Mouse (Mus musculus) limb, embryonic 11.5 days (tissue): ENCODE measurements around the gene D2hgdh. TPM values are rescaled to one million over a fixed set of nuclear protein-coding genes. Genes with fewer than 3 reads are reported as not detected.

Source experiments
- ATAC-seq: fragments of 200-750 bp; cut with Nextera tagmentation; 2 replicates; pipeline ENCODE4 v1.8.0; 2017; ENCODE audit warnings: low read depth; ENCODE audit not compliant: insufficient number of reproducible peaks, low FRiP score, low TSS enrichment
- DNase-seq: peaks from one replicate; pipeline ENCODE4 v3.0.0-alpha.2; 2015; ENCODE audit warnings: low spot score
- H3K27ac ChIP-seq: fragments of 300-500 bp; sonication (generic); replicated peaks from 2 replicates; pipeline ENCODE4 v1.5.1; 2014; ENCODE audit warnings: low read depth, mild to moderate bottlenecking, low read length
- H3K27me3 ChIP-seq: fragments of 300-500 bp; sonication (generic); 2 replicates; pipeline ENCODE4 v1.6.1; 2014; ENCODE audit warnings: mild to moderate bottlenecking, low read length, mixed read lengths; ENCODE audit not compliant: control insufficient read depth, insufficient read depth
- H3K36me3 ChIP-seq: fragments of 300-500 bp; sonication (generic); 2 replicates; pipeline ENCODE4 v1.6.1; 2014; ENCODE audit warnings: mild to moderate bottlenecking, low read length, moderate library complexity, mixed read lengths; ENCODE audit not compliant: control insufficient read depth, insufficient read depth
- H3K4me1 ChIP-seq: fragments of 300-500 bp; sonication (generic); 2 replicates; pipeline ENCODE4 v1.6.1; 2014; ENCODE audit warnings: low read length, mixed read lengths; ENCODE audit not compliant: control insufficient read depth, insufficient read depth
- H3K4me2 ChIP-seq: fragments of 300-500 bp; sonication (generic); 2 replicates; pipeline ENCODE4 v1.6.1; 2014; ENCODE audit warnings: low read depth, mild to moderate bottlenecking, moderate library complexity; ENCODE audit not compliant: severe bottlenecking
- H3K4me3 ChIP-seq: fragments of 300-500 bp; sonication (generic); 2 replicates; pipeline ENCODE4 v1.5.1; 2014; ENCODE audit warnings: low read depth, low read length
- H3K9ac ChIP-seq: fragments of 300-500 bp; sonication (generic); 2 replicates; pipeline ENCODE4 v1.6.1; 2014; ENCODE audit warnings: mild to moderate bottlenecking, low read length
- H3K9me3 ChIP-seq: fragments of 300-500 bp; sonication (generic); 2 replicates; pipeline ENCODE4 v1.6.1; 2016; ENCODE audit warnings: low read length; ENCODE audit not compliant: control insufficient read depth
- WGBS: fragments of 180-500 bp; shearing (Covaris S2); extraction: QIAGEN DNeasy Blood & Tissue Kit; methylation state at CpG from one replicate; pipeline ENCODE4 v1.1.7; 2014; 5-methylcytosine and 5-hydroxymethylcytosine counted together
- polyA plus RNA-seq: library from polyadenylated mRNA; unstranded; fragments of >200 nt; fragmentation: Nextera tagmentation; extraction: Ambion mirVana; gene quantifications from 2 replicates; pipeline ENCODE4 v1.2.1, GENCODE M21; 2014

D2hgdh gene
- polyA plus RNA-seq = 10.0 and 11.7 TPM in 2 replicates

GRCm38 (mm10) chr1:93824609-93825008, at the start of gene D2hgdh:
Gene D2hgdh (plus strand): TSS chr1:93824909.
- Histone ChIP-seq H3K36me3 (peaks cover 4% of the 10 kb centered on the region; the same call in 1 of the 2 replicates), H3K4me3 (peak within 1 kb of the TSS; percentile 50), H3K4me2 (peak within 1 kb of the TSS; percentile 80), H3K4me1 (0 out of 2 replicates have a peak, but pooled peaks cover 6% of the 10 kb centered on the region), H3K9ac (peak within 1 kb of the TSS; percentile 76), H3K27ac (peak within 1 kb of the TSS; percentile 84), H3K27me3 (no peaks in the 10 kb centered on the region), H3K9me3 (no peaks in the 10 kb centered on the region)
- ATAC-seq (peak; percentile 5; the same call in 1 of the 2 replicates), DNase-seq (no peak)
- 9% methylated on average over 10 of the region's 10 CpGs for WGBS

- WGBS = 90% methylated on average over 5 of the region's 5 CpGs
- Histone ChIP-seq H3K36me3 (peaks cover 30% of the 10 kb centered on the region), H3K9me3 (no peaks in the 10 kb centered on the region), H3K4me1 (no peaks in the 10 kb centered on the region), H3K27ac (no peak overlapping the region), H3K4me3 (no peak overlapping the region), H3K9ac (no peak overlapping the region), H3K4me2 (no peak overlapping the region), H3K27me3 (no peaks in the 10 kb centered on the region)
- ATAC-seq (no peak), DNase-seq (no peak)
Observed at GRCm38 (mm10) chr1:93776686-93777085, 48.0 kb upstream of the D2hgdh start.

- Histone ChIP-seq H3K9ac (no peak overlapping the region), H3K4me3 (no peak overlapping the region), H3K9me3 (no peaks in the 10 kb centered on the region), H3K4me1 (no peaks in the 10 kb centered on the region), H3K4me2 (no peak overlapping the region), H3K36me3 (peaks cover 40% of the 10 kb centered on the region), H3K27ac (no peak overlapping the region), H3K27me3 (no peaks in the 10 kb centered on the region)
- no peak for ATAC-seq
- DNase-seq = no peak
- 92% methylated on average over 2 of the region's 2 CpGs for WGBS
Observed at GRCm38 (mm10) chr1:93786912-93787311, 37.8 kb upstream of the D2hgdh start.

GRCm38 (mm10) chr1:93794526-93794925, 30.2 kb upstream of the D2hgdh start:
- ATAC-seq = no peak
- no peak overlapping the region for H3K9ac ChIP-seq
- H3K27ac ChIP-seq = no peak overlapping the region
- no peaks in the 10 kb centered on the region for H3K4me1 ChIP-seq
- H3K27me3 ChIP-seq = no peaks in the 10 kb centered on the region
- no peak overlapping the region for H3K4me3 ChIP-seq
- DNase-seq = no peak
- no peaks in the 10 kb centered on the region for H3K9me3 ChIP-seq
- WGBS = 94% methylated on average over 8 of the region's 8 CpGs
- no peak overlapping the region for H3K4me2 ChIP-seq
- H3K36me3 ChIP-seq = peaks cover 26% of the 10 kb centered on the region

DNA sequence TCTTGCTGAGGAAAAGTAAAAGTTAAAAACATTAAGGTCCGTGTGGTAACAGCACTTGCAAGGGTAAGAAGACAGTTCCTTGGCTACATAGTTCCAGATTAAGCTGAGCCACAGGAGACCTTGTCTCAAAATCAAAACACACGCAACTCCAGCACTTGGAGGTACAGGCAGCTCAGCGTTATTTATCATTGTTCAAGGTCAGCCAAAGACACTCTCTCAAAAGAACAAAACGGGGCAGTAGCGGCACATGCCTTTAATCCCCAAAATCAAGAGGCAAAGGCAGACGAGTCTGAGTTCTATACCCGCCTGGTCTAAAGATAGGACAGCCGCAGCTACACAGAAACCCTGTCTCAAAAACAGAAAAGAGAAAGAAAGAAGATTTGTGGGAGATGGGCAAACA, 28.8 kb upstream of the D2hgdh start:
- no peak for ATAC-seq
- Histone ChIP-seq H3K27me3 (no peaks in the 10 kb centered on the region), H3K4me3 (no peak overlapping the region), H3K9me3 (no peaks in the 10 kb centered on the region), H3K36me3 (peaks cover 26% of the 10 kb centered on the region), H3K9ac (no peak overlapping the region), H3K4me1 (no peaks in the 10 kb centered on the region), H3K27ac (no peak overlapping the region), H3K4me2 (no peak overlapping the region)
- WGBS = 90% methylated on average over 8 of the region's 8 CpGs
- DNase-seq = no peak

DNA sequence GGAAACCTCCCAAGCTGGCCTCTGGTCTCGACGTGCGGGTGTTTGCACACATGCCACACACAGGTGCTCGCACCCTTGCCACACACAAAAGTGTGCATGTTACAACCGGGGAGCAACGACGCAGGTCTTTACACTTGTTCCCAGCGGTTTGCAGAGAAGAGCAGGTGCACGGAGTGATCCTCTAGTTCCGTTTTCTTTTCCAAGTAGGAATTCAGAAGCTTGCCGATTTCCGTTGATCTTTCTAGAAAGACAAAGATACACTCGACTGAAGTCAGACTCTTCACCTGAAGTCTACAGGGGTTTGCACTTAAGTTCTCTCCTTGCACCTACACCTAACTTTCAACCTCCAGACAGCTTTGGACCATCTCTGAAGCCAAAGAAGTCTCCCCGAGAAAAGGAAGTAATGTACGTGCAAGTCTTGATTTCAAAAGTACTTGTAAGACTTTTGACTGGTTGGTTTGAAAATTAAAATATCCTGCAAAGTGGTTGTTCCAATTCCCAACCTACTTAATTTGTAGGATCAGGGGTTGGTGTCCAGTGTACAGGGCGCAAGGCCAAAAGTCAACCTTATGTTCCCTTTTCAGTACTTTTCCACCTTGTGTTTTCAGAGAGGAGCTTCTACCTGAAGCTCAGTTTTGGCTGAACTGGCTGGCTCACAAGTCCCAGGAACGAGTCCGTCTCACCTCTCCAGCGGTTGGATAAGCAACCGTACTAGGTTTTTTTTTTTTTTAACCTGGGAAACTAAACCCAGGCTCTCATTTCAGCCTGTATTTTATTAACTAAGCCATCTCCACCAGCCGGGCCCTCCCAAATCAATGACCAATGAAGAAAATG, 23.8 kb upstream of the D2hgdh start:
- no peaks in the 10 kb centered on the region for H3K9me3 ChIP-seq
- peaks cover 3% of the 10 kb centered on the region; the same call in 1 of the 2 replicates for H3K36me3 ChIP-seq
- H3K27ac ChIP-seq = peak overlapping the region; percentile 48; the same call in 1 of the 2 replicates
- no peaks in the 10 kb centered on the region for H3K27me3 ChIP-seq
- no peak for ATAC-seq
- 74% methylated on average over 21 of the region's 21 CpGs for WGBS
- DNase-seq = no peak
- H3K4me1 ChIP-seq = peaks cover 4% of the 10 kb centered on the region
- peak overlapping the region; percentile 68 for H3K4me3 ChIP-seq
- peak overlapping the region; percentile 65 for H3K4me2 ChIP-seq
- H3K9ac ChIP-seq = peak overlapping the region; percentile 77

GRCm38 (mm10) chr1:93801741-93802238, 22.9 kb upstream of the D2hgdh start, which contains the start of gene Dtymk:
Gene Dtymk (minus strand): TSS chr1:93801934.
- Histone ChIP-seq H3K9me3 (no peaks in the 10 kb centered on the region), H3K4me3 (peak within 1 kb of the TSS; percentile 68), H3K27ac (peak within 1 kb of the TSS; percentile 48), H3K36me3 (peaks cover 6% of the 10 kb centered on the region; the same call in 1 of the 2 replicates), H3K9ac (peak within 1 kb of the TSS; percentile 77), H3K4me2 (peak within 1 kb of the TSS; percentile 65), H3K27me3 (no peaks in the 10 kb centered on the region), H3K4me1 (peaks cover 4% of the 10 kb centered on the region)
- WGBS = under 1% methylated on average over 42 of the region's 42 CpGs
- ATAC-seq = peak; percentile 67
- peak; percentile 96 for DNase-seq

- Histone ChIP-seq H3K4me1 (peaks cover 4% of the 10 kb centered on the region), H3K27me3 (no peaks in the 10 kb centered on the region), H3K9ac (no peak overlapping the region), H3K4me2 (peak overlapping the region; percentile 75; the same call in 1 of the 2 replicates), H3K36me3 (peaks cover 6% of the 10 kb centered on the region; the same call in 1 of the 2 replicates), H3K4me3 (peak overlapping the region; percentile 68), H3K27ac (no peak overlapping the region), H3K9me3 (no peaks in the 10 kb centered on the region)
- ATAC-seq (no peak), DNase-seq (no peak)
- WGBS = 85% methylated on average over 5 of the region's 5 CpGs
Observed at GRCm38 (mm10) chr1:93802771-93803170, 21.9 kb upstream of the D2hgdh start.
